Mouse (Mus musculus) adrenal gland (tissue): ENCODE data around the gene Zfp970.
"Not testable (repeated sequence)": the region's sequence is repeated elsewhere in the genome, so short reads cannot be mapped to it uniquely, and the experiment has no call there.

Source experiments
- intact Hi-C: fragments of 180-260 bp; cut with DNase I; formaldehyde crosslinking; loops from one replicate; pipeline ENCODE4 v1.15.1; 2025
- long read RNA-seq, 2 experiments: library from polyadenylated mRNA; unstranded; transcript quantifications; one replicate each; pipeline ENCODE4 v2.0.0; 2020; ENCODE audit warnings: borderline replicate concordance in 1 of 2; ENCODE audit not compliant: insufficient replicate concordance in 1 of 2

Zfp970 gene
- long read RNA-seq, experiment 1, partial matches to known transcripts: 5 of 7 reads
- long read RNA-seq, experiment 1, other reads (novel, unspliced or antisense): 1 of 7 reads
- long read RNA-seq, experiment 2, partial matches to known transcripts: 3 of 8 reads
- long read RNA-seq, experiment 2, other reads (novel, unspliced or antisense): 2 of 8 reads

DNA sequence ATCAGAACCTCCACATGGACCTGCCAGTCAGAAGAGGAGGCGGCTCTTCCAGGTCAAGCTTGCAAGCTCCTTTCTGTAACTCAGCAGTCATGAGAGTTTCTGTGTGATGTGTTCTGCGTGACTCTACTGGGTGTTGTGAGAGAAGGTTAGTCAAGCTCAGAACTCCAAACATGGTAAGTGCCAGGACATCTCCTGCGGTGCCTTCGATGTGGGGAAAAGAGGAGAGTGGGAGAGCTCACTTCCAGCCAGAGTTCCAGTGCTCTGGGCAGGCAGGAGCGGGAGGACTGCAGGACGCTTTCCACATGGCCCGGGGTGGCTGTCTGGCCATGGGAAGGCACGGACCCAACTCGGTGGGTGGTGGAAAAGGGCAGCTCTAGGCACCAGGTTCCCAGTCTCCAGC lies at the start of gene Zfp970:
Gene Zfp970 (plus strand): TSS at position 58 of the 400 bp plus-strand sequence.
- intact Hi-C loops: not testable (repeated sequence)

DNA sequence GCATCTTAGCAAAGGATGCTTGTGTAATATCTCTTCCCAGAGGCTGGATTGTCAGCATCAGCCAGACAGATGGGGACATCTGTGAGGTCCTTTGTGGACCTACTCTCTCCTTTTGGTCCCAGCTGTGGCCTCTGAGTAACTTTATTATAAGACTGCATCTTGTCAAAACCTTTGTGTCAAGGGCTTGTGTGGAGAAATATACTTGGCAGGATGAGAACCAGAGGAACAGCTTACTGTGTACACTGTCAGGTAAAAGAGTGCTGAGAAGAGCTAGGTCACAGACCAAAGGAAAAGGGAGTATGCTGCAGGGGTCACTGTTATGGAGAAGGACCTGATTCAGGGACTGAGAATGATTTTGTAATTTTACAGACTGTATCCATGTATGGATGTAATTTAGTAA lies 3.7 kb downstream of the Zfp970 start:
- intact Hi-C loops: not testable (repeated sequence)

- intact Hi-C loops: not testable (repeated sequence)
These were observed 7.7 kb downstream of the Zfp970 start for GRCm38 (mm10) chr2:177472261-177472660.

GRCm38 (mm10) chr2:177481971-177482370 lies 17.4 kb downstream of the Zfp970 start:
- intact Hi-C loops: not testable (repeated sequence)

DNA sequence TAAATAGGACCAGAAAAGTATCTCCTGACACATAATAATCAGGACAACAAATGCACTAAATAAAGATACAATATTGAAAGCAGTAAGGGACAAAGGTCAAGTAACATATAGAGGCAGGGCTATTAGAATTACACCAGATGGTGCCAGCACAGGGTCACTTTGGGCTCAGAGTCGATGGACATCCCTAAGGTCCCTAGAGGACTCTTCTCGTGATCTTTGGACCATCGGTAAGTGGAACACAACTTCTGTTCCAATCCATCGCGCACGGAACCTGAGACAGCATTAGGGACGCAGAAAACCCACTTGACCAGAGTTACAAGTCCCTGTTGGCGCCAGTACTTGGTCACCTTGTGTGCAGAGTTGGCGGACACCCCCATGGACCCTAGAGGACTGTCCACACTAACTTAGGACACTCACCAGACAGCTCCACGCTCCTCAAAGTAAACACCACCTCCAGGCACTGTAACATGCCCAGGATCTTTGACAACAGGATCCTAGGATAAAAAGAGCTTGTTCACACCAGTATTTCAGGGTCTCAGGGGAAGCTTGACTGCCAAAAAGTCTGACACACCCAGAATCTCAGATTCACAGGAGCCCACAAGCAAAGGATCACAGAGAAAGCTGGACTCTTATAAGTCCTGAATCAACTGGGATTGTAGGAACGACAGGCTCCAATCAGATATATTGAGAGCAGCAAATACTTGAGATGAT lies 18.9 kb downstream of the Zfp970 start:
- intact Hi-C loops: not testable (repeated sequence)

DNA sequence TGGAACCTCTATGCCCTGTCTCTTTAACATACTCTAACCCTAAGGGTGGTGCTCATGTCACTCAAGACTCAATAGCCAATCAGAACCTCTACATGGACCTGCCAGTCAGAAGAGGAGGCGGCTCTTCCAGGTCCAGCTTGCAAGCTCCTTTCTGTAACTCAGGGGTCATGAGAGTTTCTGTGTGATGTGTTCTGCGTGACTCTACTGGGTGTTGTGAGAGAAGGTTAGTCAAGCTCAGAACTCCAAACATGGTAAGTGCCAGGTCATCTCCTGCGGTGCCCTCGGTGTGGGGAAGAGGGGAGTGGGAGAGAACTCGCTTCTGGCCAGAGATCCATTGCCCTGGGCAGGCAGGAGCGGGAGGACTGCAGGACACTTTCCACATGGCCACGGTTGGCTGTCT lies 33.5 kb downstream of the Zfp970 start, which contains the start of gene Gm14403:
Gene Gm14403 (plus strand): TSS at position 149 of the 400 bp plus-strand sequence.
- intact Hi-C loops: not testable (repeated sequence)

DNA sequence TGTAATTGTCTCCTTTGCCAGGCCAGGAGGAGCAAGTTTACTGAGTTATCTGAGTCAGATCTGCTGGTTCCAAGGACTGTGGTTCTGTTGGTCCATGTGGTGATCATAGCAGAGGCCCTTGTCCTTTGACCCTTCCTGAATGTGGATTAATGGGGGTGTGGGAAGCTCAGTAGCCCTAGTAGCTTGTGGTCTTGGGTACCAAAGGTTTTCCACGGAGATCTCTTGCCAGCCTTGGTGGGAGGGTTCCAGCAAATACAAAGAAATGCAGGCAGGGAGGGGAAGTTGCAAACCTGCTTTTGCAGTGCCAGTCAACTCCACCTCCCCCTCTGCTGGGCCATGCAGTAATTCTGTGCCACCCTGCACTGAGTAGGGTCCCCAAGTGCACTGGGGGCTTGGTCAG lies 34.6 kb downstream of the Zfp970 start:
- intact Hi-C loops: not testable (repeated sequence)

DNA sequence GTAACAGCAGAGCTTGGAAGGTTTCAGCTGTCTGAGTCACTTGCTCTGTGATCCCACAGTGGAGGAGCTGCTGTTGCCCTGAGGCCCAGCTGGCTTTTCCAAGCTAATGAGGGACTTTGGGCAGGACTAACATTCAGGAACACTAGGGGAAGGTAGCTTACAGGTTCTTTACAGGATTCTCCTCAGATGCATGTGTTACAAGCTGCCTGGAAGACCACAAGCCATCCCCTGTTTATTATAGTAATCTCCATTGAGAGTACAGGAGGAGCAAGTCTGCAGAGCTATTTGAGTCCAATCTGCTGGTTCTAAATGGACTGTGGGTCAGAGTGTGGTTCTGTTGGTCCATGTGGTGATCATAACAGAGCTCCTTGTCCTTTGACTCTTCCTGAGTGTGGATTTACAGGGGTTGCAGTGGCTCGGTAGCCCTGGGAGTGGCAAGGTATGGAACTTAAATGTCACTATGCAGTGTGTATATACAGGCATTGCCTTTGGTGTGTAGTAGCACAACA lies 40.7 kb downstream of the Zfp970 start:
- intact Hi-C loops: not testable (repeated sequence)

DNA sequence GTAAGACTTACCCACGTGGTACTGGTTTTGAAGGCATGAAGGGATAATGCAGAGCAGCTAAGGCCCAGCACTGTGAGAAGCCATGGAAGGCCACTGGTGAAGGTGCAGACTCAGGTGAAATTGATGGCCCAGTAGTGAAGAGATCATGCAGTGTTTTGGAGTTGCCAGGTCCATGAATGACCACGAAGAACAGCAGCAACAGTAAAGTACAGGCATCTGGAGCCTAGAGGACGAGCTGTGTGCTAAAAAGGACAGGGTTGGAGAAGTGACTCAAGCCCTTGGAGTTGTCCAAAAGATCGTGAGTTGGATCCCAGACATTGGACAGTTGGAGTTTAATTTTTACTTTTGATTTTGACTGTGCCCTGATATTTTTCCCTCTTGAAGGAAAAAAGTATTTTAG lies 46.8 kb downstream of the Zfp970 start:
- intact Hi-C loops: not testable (repeated sequence)

GRCm38 (mm10) chr2:177511972-177512371 lies 47.4 kb downstream of the Zfp970 start:
- intact Hi-C loops: not testable (repeated sequence)

DNA sequence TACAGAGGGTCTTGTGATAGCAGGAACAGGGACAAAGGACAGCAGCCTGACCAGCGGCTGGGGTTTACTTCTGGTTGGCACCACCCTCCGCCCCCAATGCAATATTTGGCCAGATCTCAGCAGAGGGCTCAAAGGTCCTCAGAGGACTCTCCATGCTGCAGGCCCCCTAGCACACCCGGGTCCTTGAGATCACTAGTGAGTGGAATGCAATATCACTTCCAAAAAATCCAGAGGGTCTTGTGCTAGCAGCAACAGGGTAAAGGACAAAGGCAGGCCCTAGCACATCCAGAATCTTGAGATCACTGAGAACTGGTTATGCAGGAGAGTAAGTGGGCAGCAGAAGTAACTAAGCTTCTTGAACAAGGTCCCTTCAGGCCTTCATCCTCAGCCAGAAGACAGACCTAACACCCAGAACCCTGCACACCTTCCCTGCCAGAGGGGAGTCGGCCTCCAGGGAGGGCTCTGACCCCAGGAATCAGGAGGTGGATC lies 49.5 kb downstream of the Zfp970 start:
- intact Hi-C loops: not testable (repeated sequence)

DNA sequence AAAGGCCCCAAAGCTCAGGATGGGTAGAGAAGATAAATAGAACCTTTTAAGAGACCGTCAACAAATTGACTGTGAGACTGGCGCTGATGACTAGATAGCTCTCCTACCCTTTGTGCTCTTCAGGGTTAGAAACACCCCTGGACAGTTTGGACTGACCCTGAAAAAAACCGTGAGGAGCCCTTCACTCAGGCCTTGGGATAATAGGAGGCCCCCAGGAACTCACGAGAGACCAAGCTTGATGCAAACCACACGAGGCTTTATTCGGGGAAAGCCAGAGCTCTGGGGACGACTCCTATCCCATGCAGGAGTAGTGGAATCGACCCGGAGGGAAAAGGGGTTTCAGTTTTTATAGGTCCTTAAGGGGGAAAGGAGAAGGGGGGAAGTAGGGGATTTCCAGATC lies 53.2 kb downstream of the Zfp970 start:
- intact Hi-C loops: not testable (repeated sequence)

- intact Hi-C loops: not testable (repeated sequence)
These were observed 53.8 kb downstream of the Zfp970 start for GRCm38 (mm10) chr2:177518354-177518753.

GRCm38 (mm10) chr2:177518960-177519359 lies 54.4 kb downstream of the Zfp970 start:
- intact Hi-C loops: not testable (repeated sequence)

- intact Hi-C loops: no loop called here
These were observed 55.5 kb downstream of the Zfp970 start for GRCm38 (mm10) chr2:177520035-177520434.

DNA sequence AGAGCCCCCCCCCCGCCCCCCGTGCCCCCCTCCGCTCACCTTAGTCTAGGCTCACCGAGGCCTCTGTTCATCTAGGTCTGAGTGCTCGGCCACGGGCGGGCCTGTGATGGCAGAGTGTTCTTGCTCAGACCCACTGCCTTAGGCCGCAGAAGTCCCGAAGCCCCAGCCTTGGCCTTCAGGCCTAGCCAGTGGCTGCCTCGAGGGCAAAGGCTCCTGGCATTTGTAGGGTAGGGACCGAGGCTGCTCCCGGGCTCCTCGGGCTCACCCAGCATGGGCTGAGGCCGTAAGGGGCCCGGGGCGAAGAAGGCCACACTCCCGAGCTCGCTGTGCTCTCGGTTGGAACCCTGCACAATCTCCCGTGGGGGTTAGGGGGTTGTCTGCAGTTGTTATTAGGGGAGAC lies 58.5 kb downstream of the Zfp970 start:
- intact Hi-C loops: no loop called here

GRCm38 (mm10) chr2:177523674-177524073 lies 59.1 kb downstream of the Zfp970 start:
- intact Hi-C loops: not testable (repeated sequence)

DNA sequence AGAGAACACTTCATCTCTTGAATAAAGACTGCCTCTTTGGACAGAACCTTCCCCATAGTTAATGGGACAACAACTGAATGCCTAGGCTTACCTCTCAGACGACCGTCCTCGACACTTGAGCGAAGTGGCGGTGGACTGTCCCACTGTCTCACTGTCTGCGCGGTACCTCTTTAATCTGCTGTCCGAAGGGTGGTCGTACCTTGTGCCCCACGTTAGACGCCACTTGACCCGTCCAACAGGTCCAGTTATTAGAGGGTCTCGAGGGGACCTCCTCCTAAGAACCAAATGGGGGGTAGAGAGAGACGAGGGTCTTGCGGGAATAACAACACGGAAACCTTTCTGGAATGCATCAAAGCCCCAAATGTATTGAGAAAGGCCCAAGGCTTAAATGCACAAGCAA lies 59.6 kb downstream of the Zfp970 start:
- intact Hi-C loops: not testable (repeated sequence)
